Comparison of ENCODE assay signal across 13 mouse cellular contexts in genomic region chrX:169903656-169904055, GRCm38 (mm10).
"Had no signal": no experiment of that assay in that cellular context is flagged by ENCODE, and none has a peak within 500 bp of the region (broad histone marks: within the 10 kb centered on the region; RNA-seq: fewer than 3 reads in every experiment).

No protein-coding gene starts in this region.

- H3K36me3 ChIP-seq: hindbrain, embryonic 15.5 days; stomach, embryonic 15.5 days had no signal

- DNase-seq: kidney, postnatal 25 days; layer of hippocampus, postnatal 36 days; lung, adult 2 months; lung, postnatal 14 days; lung, postnatal 4 days; midbrain, embryonic 14.5 days; thymus, postnatal 25 days had no signal

- H3K9ac ChIP-seq: hindbrain, embryonic 15.5 days; liver, embryonic 14.5 days; stomach, embryonic 15.5 days had no signal

- H3K4me1 ChIP-seq: hindbrain, embryonic 15.5 days; stomach, embryonic 15.5 days had no signal

- H3K27ac ChIP-seq: hindbrain, embryonic 15.5 days; left cerebral cortex, adult 2 months; liver, embryonic 14.5 days; stomach, embryonic 15.5 days had no signal

- ATAC-seq: intestine, postnatal 0 days had no signal

- H3K4me2 ChIP-seq: hindbrain, embryonic 15.5 days; midbrain, embryonic 11.5 days; stomach, embryonic 15.5 days had no signal

- H3K9me3 ChIP-seq: hindbrain, embryonic 15.5 days; stomach, embryonic 15.5 days had no signal

- H3K27me3 ChIP-seq: stomach, embryonic 15.5 days had no signal

- H3K4me3 ChIP-seq: hindbrain, embryonic 15.5 days; left cerebral cortex, adult 2 months; stomach, embryonic 15.5 days had no signal
